Mouse (Mus musculus) thymus, postnatal 4 days (tissue): Measurements from ENCODE around the gene Fbxo3.
"Not testable (repeated sequence)": the region's sequence is repeated elsewhere in the genome, so short reads cannot be mapped to it uniquely, and the experiment has no call there.

Experiments
- DNase-seq: peaks from one replicate; pipeline ENCODE4 v3.0.0; 2021

Gene Fbxo3

GRCm38 (mm10) chr2:104097396-104097795 is 69.9 kb downstream of the Fbxo3 start:
- DNase-seq: not testable (repeated sequence)

GRCm38 (mm10) chr2:104098529-104099230 is 71.2 kb downstream of the Fbxo3 start:
- no peak for DNase-seq

GRCm38 (mm10) chr2:104099231-104099585 is 71.7 kb downstream of the Fbxo3 start:
- DNase-seq: no peak

GRCm38 (mm10) chr2:104099946-104100345 is 72.4 kb downstream of the Fbxo3 start:
- no peak for DNase-seq

GRCm38 (mm10) chr2:104104800-104105199 is 77.3 kb downstream of the Fbxo3 start:
- DNase-seq: no peak

GRCm38 (mm10) chr2:104109021-104109420 is 81.5 kb downstream of the Fbxo3 start:
- DNase-seq: not testable (repeated sequence)

GRCm38 (mm10) chr2:104109528-104109927 is 82.0 kb downstream of the Fbxo3 start:
- no peak for DNase-seq

- DNase-seq: no peak
These were observed 82.5 kb downstream of the Fbxo3 start for GRCm38 (mm10) chr2:104110031-104110430.

GRCm38 (mm10) chr2:104111170-104111797 is 83.8 kb downstream of the Fbxo3 start:
- DNase-seq: not testable (repeated sequence)
